Mouse (Mus musculus): Measurements from ENCODE around the gene Utp15. TPM values are rescaled to one million over a fixed set of nuclear protein-coding genes. Genes with fewer than 3 reads are reported as not detected.

The Utp15 gene
- 19.8 and 21.4 TPM in 2 replicates for polyA plus RNA-seq (2012; rRNA removed)

GRCm38 (mm10) chr13:98262636-98263457 is at the start of gene Utp15, which contains the start of gene Ankra2:
Gene Utp15 (minus strand): TSS chr13:98263041.
Gene Ankra2 (plus strand): TSS chr13:98263074.

GRCm38 (mm10) chr13:98279686-98280085 is 16.8 kb upstream of the Utp15 start, which contains the start of gene Gm21976:
Gene Gm21976 (plus strand): TSS chr13:98279887.

GRCm38 (mm10) chr13:98205771-98206545 is 56.9 kb downstream of the Utp15 start, which contains the start of gene Arhgef28:
Gene Arhgef28 (minus strand): TSS chr13:98206439.

Other genes with a start within 250 kb of the Utp15 start
- 8.2 and 9.7 TPM in 2 replicates for gene Arhgef28, start 56.6 kb downstream of the Utp15 start, polyA plus RNA-seq (2012; rRNA removed)
- gene Ankra2, start within 50 bp of the Utp15 start, polyA plus RNA-seq (2012; rRNA removed) = 84.2 and 97.3 TPM in 2 replicates
- not detected in 2 replicates for gene Gm21976, start 16.8 kb upstream of the Utp15 start, polyA plus RNA-seq (2012; rRNA removed)
- 744 and 847 TPM in 2 replicates for gene Btf3, start 54.0 kb upstream of the Utp15 start, polyA plus RNA-seq (2012; rRNA removed)
- gene Foxd1, start 91.2 kb upstream of the Utp15 start, polyA plus RNA-seq (2012; rRNA removed) = 3.8 and 8.0 TPM in 2 replicates
- gene Gm10320, start 229.0 kb upstream of the Utp15 start, polyA plus RNA-seq (2012; rRNA removed) = 0.25 and 0.99 TPM in 2 replicates